Mouse (Mus musculus) megakaryocyte, embryonic 14.5 days (primary cell): ENCODE results near the gene Pitpnm2.

Experiments used
- FLI1 ChIP-seq: IDR thresholded peaks from 2 replicates; pipeline ENCODE4 v1.6.1; 2012; ENCODE audit warnings: low read length, inconsistent platforms, mixed read lengths
- GATA1 ChIP-seq: IDR thresholded peaks from 3 replicates; pipeline ENCODE4 v1.6.1; 2012; ENCODE audit warnings: mixed read lengths, low read length, inconsistent platforms, borderline replicate concordance

- no peak for TF ChIP-seq GATA1
- TF ChIP-seq FLI1: no peak
Observed at GRCm38 (mm10) chr5:124243236-124243901, 6.2 kb downstream of the Pitpnm2 start.
